Mouse (Mus musculus) C2C12 (cell line): ENCODE data around the gene Dnah9.

Experiments used
- CEBPB ChIP-seq: IDR thresholded peaks from one replicate; pipeline ENCODE4 v1.6.1; 2011; ENCODE audit warnings: low read depth, mild to moderate bottlenecking, control low read depth, moderate library complexity
- CTCF ChIP-seq: IDR thresholded peaks from one replicate; pipeline ENCODE4 v1.5.1; 2011; ENCODE audit not compliant: control insufficient read depth, insufficient read depth, insufficient read length
- MAX ChIP-seq: IDR thresholded peaks from one replicate; pipeline ENCODE4 v1.6.1; 2011; ENCODE audit warnings: mild to moderate bottlenecking, control low read depth
- USF1 ChIP-seq: IDR thresholded peaks from one replicate; pipeline ENCODE4 v1.6.1; 2011; ENCODE audit warnings: low read depth, mild to moderate bottlenecking, control low read depth, moderate library complexity

DNA sequence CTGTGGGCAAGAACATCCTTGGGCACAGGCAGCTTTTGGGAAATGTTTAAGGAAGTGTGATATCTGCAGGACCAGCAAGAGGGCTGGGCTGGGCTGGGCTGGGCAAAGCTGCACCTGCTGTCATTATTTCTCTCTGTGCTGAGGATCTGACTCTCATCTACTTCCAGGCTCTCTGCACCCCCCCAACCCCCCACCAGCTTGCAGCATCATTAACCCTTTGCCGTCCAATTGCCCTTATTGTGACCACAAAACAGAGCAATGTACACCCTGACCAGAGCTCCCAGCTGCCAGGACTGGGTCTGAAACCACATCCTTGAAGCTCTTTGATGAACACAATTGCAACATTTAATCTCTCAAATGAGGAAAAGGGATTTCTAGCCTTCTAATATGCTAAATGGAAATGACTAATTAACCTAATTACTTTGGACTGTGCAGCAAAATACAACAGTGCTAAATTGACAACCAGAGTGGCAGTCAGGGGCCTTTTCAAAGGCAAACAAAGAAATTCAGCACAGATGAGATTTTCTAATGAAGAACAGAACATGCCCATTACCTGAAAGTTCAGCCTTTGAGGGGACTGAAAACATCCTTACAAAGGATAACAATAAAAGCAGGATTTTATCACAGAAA lies 291.1 kb downstream of the Dnah9 start:
- TF ChIP-seq CTCF, result no peak
- no peak for TF ChIP-seq CEBPB
- TF ChIP-seq MAX, result no peak
- no peak for TF ChIP-seq USF1
